Mouse (Mus musculus) heart, embryonic 12.5 days (tissue): Measurements from ENCODE around the gene Mrnip. TPM values are rescaled to one million over a fixed set of nuclear protein-coding genes. Genes with fewer than 3 reads are reported as not detected.

Source experiments
- ATAC-seq: fragments of 200-750 bp; cut with Nextera tagmentation; 2 replicates; pipeline ENCODE4 v1.8.0; 2017; ENCODE audit warnings: moderate TSS enrichment, moderate library complexity; ENCODE audit not compliant: insufficient number of reproducible peaks, low FRiP score
- H3K27ac ChIP-seq: fragments of 300-500 bp; sonication (generic); 2 replicates; pipeline ENCODE4 v1.5.1; 2016; ENCODE audit warnings: mild to moderate bottlenecking, moderate library complexity; ENCODE audit not compliant: poor library complexity, severe bottlenecking
- H3K27me3 ChIP-seq: fragments of 300-500 bp; sonication (generic); replicated peaks from 2 replicates; pipeline ENCODE4 v1.6.1; 2016; ENCODE audit warnings: mild to moderate bottlenecking, moderate library complexity
- H3K36me3 ChIP-seq: fragments of 300-500 bp; sonication (generic); 2 replicates; pipeline ENCODE4 v1.6.1; 2016; ENCODE audit warnings: mild to moderate bottlenecking, moderate library complexity
- H3K4me1 ChIP-seq: fragments of 300-500 bp; sonication (generic); replicated peaks from 2 replicates; pipeline ENCODE4 v1.6.1; 2016; ENCODE audit warnings: mild to moderate bottlenecking
- H3K4me2 ChIP-seq: fragments of 300-500 bp; sonication (generic); 2 replicates; pipeline ENCODE4 v1.6.1; 2016; ENCODE audit warnings: mild to moderate bottlenecking, moderate library complexity
- H3K4me3 ChIP-seq: fragments of 300-500 bp; sonication (generic); 2 replicates; pipeline ENCODE4 v1.5.1; 2016; ENCODE audit warnings: mild to moderate bottlenecking
- H3K9ac ChIP-seq: fragments of 300-500 bp; sonication (generic); 2 replicates; pipeline ENCODE4 v1.6.1; 2016; ENCODE audit warnings: mild to moderate bottlenecking, moderate library complexity
- H3K9me3 ChIP-seq: fragments of 300-500 bp; sonication (generic); replicated peaks from 2 replicates; pipeline ENCODE4 v1.6.1; 2016; ENCODE audit warnings: mild to moderate bottlenecking, moderate library complexity
- WGBS: fragments of 180-500 bp; shearing (Covaris S2); methylation state at CpG from one replicate; pipeline ENCODE4 v1.1.7; 2016; 5-methylcytosine and 5-hydroxymethylcytosine counted together
- polyA plus RNA-seq: library from polyadenylated mRNA; unstranded; fragments of >200 nt; fragmentation: Nextera tagmentation; extraction: Ambion mirVana; gene quantifications from 2 replicates; pipeline ENCODE4 v1.2.1, GENCODE M21; 2016

The Mrnip gene
- polyA plus RNA-seq, 1 experiment from 2014 or later, result 10.1 TPM

GRCm38 (mm10) chr11:50206037-50206436, 31.8 kb downstream of the Mrnip start:
- ATAC-seq, result no peak
- Histone ChIP-seq H3K9ac (no peak overlapping the region), H3K27me3 (no peaks in the 10 kb centered on the region), H3K9me3 (no peaks in the 10 kb centered on the region), H3K4me2 (no peak overlapping the region), H3K36me3 (peaks cover 75% of the 10 kb centered on the region), H3K4me1 (peaks cover 16% of the 10 kb centered on the region), H3K4me3 (no peak overlapping the region), H3K27ac (no peak overlapping the region)
- 81% methylated on average over 2 of the region's 2 CpGs for WGBS

- WGBS, result 99% methylated on average over 14 of the region's 14 CpGs
- no peak overlapping the region for H3K4me2 ChIP-seq
- H3K4me3 ChIP-seq, result no peak overlapping the region
- H3K9me3 ChIP-seq, result no peaks in the 10 kb centered on the region
- no peaks in the 10 kb centered on the region for H3K27me3 ChIP-seq
- H3K36me3 ChIP-seq, result peaks cover 62% of the 10 kb centered on the region
- no peak for ATAC-seq
- peaks cover 24% of the 10 kb centered on the region for H3K4me1 ChIP-seq
- H3K27ac ChIP-seq, result no peak overlapping the region
- H3K9ac ChIP-seq, result no peak overlapping the region; the same call in 1 of the 2 replicates
Observed at GRCm38 (mm10) chr11:50207344-50207743, 33.1 kb downstream of the Mrnip start.

- H3K36me3 ChIP-seq, result peaks cover 55% of the 10 kb centered on the region
- no peak for ATAC-seq
Observed at GRCm38 (mm10) chr11:50208039-50208438, 33.8 kb downstream of the Mrnip start.

GRCm38 (mm10) chr11:50210101-50210504, 35.9 kb downstream of the Mrnip start:
- H3K4me1 ChIP-seq, result peaks cover 37% of the 10 kb centered on the region
- peaks cover 36% of the 10 kb centered on the region for H3K36me3 ChIP-seq
- peak overlapping the region; percentile 88 for H3K9ac ChIP-seq
- peak; percentile 93 for ATAC-seq
- H3K4me3 ChIP-seq, result peak overlapping the region; percentile 68
- H3K4me2 ChIP-seq, result peak overlapping the region; percentile 69
- H3K9me3 ChIP-seq, result no peaks in the 10 kb centered on the region
- peak overlapping the region; percentile 93 for H3K27ac ChIP-seq
- WGBS, result 0% methylated on average over 24 of the region's 24 CpGs
- no peaks in the 10 kb centered on the region for H3K27me3 ChIP-seq

More at GRCm38 (mm10) chr11:50208039-50208438, 33.8 kb downstream of the Mrnip start:
- Histone ChIP-seq H3K9ac (no peak overlapping the region; the same call in 1 of the 2 replicates), H3K4me2 (0 out of 2 replicates have a peak overlapping the region, but pooled peaks have one; percentile 50), H3K4me3 (no peak overlapping the region), H3K4me1 (peaks cover 31% of the 10 kb centered on the region), H3K27ac (no peak overlapping the region), H3K9me3 (no peaks in the 10 kb centered on the region), H3K27me3 (no peaks in the 10 kb centered on the region)
- WGBS, result 86% methylated on average over 5 of the region's 5 CpGs

- Histone ChIP-seq H3K4me3 (peak within 1 kb of the TSS; percentile 68), H3K4me2 (peak within 1 kb of the TSS; percentile 69), H3K4me1 (peaks cover 42% of the 10 kb centered on the region), H3K9me3 (no peaks in the 10 kb centered on the region), H3K27me3 (no peaks in the 10 kb centered on the region), H3K36me3 (peaks cover 31% of the 10 kb centered on the region), H3K9ac (peak within 1 kb of the TSS; percentile 88), H3K27ac (peak within 1 kb of the TSS; percentile 93)
- peak; percentile 80 for ATAC-seq
- under 1% methylated on average over 47 of the region's 48 CpGs for WGBS
Observed at GRCm38 (mm10) chr11:50210505-50211151, 36.4 kb downstream of the Mrnip start, which contains the start of the genes Sqstm1 and Mgat4b. TSS of gene Sqstm1 (minus strand) at chr11:50210827. TSS of gene Mgat4b (plus strand) at chr11:50210890.

- H3K4me3 ChIP-seq, result peak overlapping the region; percentile 68
- peak overlapping the region; percentile 88; the same call in 1 of the 2 replicates for H3K9ac ChIP-seq
- no peaks in the 10 kb centered on the region for H3K9me3 ChIP-seq
- peaks cover 50% of the 10 kb centered on the region for H3K4me1 ChIP-seq
- 82% methylated on average over 3 of the region's 3 CpGs for WGBS
- no peaks in the 10 kb centered on the region for H3K27me3 ChIP-seq
- H3K27ac ChIP-seq, result peak overlapping the region; percentile 93
- peaks cover 22% of the 10 kb centered on the region for H3K36me3 ChIP-seq
- no peak for ATAC-seq
- peak overlapping the region; percentile 69 for H3K4me2 ChIP-seq
Observed at GRCm38 (mm10) chr11:50211322-50212059, 37.2 kb downstream of the Mrnip start.

GRCm38 (mm10) chr11:50212060-50212739, 38.0 kb downstream of the Mrnip start:
- no peak overlapping the region for H3K4me3 ChIP-seq
- peak overlapping the region; percentile 83 for H3K27ac ChIP-seq
- H3K4me2 ChIP-seq, result peak overlapping the region; percentile 43
- H3K9ac ChIP-seq, result peak overlapping the region; percentile 43; the same call in 1 of the 2 replicates
- H3K27me3 ChIP-seq, result no peaks in the 10 kb centered on the region
- no peaks in the 10 kb centered on the region for H3K9me3 ChIP-seq
- WGBS, result 73% methylated on average over 3 of the region's 3 CpGs
- ATAC-seq, result no peak
- H3K4me1 ChIP-seq, result peaks cover 51% of the 10 kb centered on the region
- H3K36me3 ChIP-seq, result peaks cover 15% of the 10 kb centered on the region

GRCm38 (mm10) chr11:50212848-50213758, 38.9 kb downstream of the Mrnip start:
- WGBS, result 32% methylated on average over 11 of the region's 11 CpGs
- peak overlapping the region; percentile 43 for H3K4me2 ChIP-seq
- ATAC-seq, result peak; percentile 44

GRCm38 (mm10) chr11:50214631-50215030, 40.4 kb downstream of the Mrnip start:
- Histone ChIP-seq H3K27ac (no peak overlapping the region), H3K4me3 (no peak overlapping the region), H3K4me1 (peaks cover 43% of the 10 kb centered on the region), H3K9me3 (no peaks in the 10 kb centered on the region), H3K27me3 (no peaks in the 10 kb centered on the region), H3K4me2 (no peak overlapping the region), H3K9ac (no peak overlapping the region), H3K36me3 (no peaks in the 10 kb centered on the region)
- no peak for ATAC-seq
- WGBS, result 85% methylated on average over 6 of the region's 6 CpGs

More at GRCm38 (mm10) chr11:50212848-50213758, 38.9 kb downstream of the Mrnip start:
- peak overlapping the region; percentile 83 for H3K27ac ChIP-seq
- H3K4me3 ChIP-seq, result 0 out of 2 replicates have a peak overlapping the region, but pooled peaks have one; percentile 3
- H3K9me3 ChIP-seq, result no peaks in the 10 kb centered on the region
- peaks cover 6% of the 10 kb centered on the region for H3K36me3 ChIP-seq
- H3K27me3 ChIP-seq, result no peaks in the 10 kb centered on the region
- peak overlapping the region; percentile 43; the same call in 1 of the 2 replicates for H3K9ac ChIP-seq
- peaks cover 52% of the 10 kb centered on the region for H3K4me1 ChIP-seq

GRCm38 (mm10) chr11:50215633-50216032, 41.4 kb downstream of the Mrnip start:
- WGBS, result 13% methylated on average over 9 of the region's 9 CpGs
- no peak overlapping the region for H3K9ac ChIP-seq
- no peaks in the 10 kb centered on the region for H3K27me3 ChIP-seq

More at GRCm38 (mm10) chr11:50215633-50216032, 41.4 kb downstream of the Mrnip start:
- Histone ChIP-seq H3K4me2 (peak overlapping the region; percentile 31), H3K4me1 (peaks cover 43% of the 10 kb centered on the region), H3K4me3 (no peak overlapping the region), H3K9me3 (no peaks in the 10 kb centered on the region), H3K27ac (no peak overlapping the region), H3K36me3 (no peaks in the 10 kb centered on the region)
- ATAC-seq, result no peak
